Mouse (Mus musculus) neutrophil, adult 5-6 weeks (primary cell): ENCODE results near the gene Snx29. TPM values are rescaled to one million over a fixed set of nuclear protein-coding genes. Genes with fewer than 3 reads are reported as not detected.
A peak's percentile ranks its signal among the peaks of the same experiment; 100 is the strongest.

Experiments used
- ATAC-seq: fragments of 151-379, 151-347 bp; 2 replicates; pipeline ENCODE4 v1.8.0; 2017; ENCODE audit warnings: mild to moderate bottlenecking, moderate TSS enrichment; ENCODE audit not compliant: insufficient number of reproducible peaks, poor library complexity, low FRiP score, severe bottlenecking; ENCODE audit errors: extremely low read depth
- total RNA-seq: library from RNA; stranded (forward); fragments of 200-1000 nt; gene quantifications from 2 replicates; pipeline ENCODE4 v1.2.3, GENCODE M21; 2017

Snx29 gene
- total RNA-seq, 1 experiment from 2014 or later: 135 TPM

GRCm38 (mm10) chr16:11399845-11400565 lies 77.3 kb downstream of the Snx29 start:
- peak; percentile 49 for ATAC-seq

GRCm38 (mm10) chr16:11400936-11401335 lies 78.2 kb downstream of the Snx29 start:
- no peak for ATAC-seq

- no peak for ATAC-seq
Measured at GRCm38 (mm10) chr16:11405193-11405592, 82.5 kb downstream of the Snx29 start.

- no peak for ATAC-seq
Measured at GRCm38 (mm10) chr16:11406201-11406600, 83.5 kb downstream of the Snx29 start.

- no peak for ATAC-seq
Measured at GRCm38 (mm10) chr16:11406622-11407021, 83.9 kb downstream of the Snx29 start.

- no peak for ATAC-seq
Measured at GRCm38 (mm10) chr16:11407932-11408620, 85.4 kb downstream of the Snx29 start.

GRCm38 (mm10) chr16:11408726-11409125 lies 86.0 kb downstream of the Snx29 start:
- no peak for ATAC-seq

GRCm38 (mm10) chr16:11414631-11415030 lies 91.9 kb downstream of the Snx29 start:
- no peak for ATAC-seq

- ATAC-seq: peak; percentile 75; the same call in 1 of the 2 replicates
Measured at GRCm38 (mm10) chr16:11418183-11418588, 95.5 kb downstream of the Snx29 start.

GRCm38 (mm10) chr16:11420311-11421080 lies 97.8 kb downstream of the Snx29 start:
- ATAC-seq: no peak

- no peak for ATAC-seq
Measured at GRCm38 (mm10) chr16:11422165-11422564, 99.5 kb downstream of the Snx29 start.

GRCm38 (mm10) chr16:11422889-11423610 lies 100.3 kb downstream of the Snx29 start:
- ATAC-seq: no peak

GRCm38 (mm10) chr16:11423611-11424297 lies 101.0 kb downstream of the Snx29 start:
- ATAC-seq: peak; percentile 73

GRCm38 (mm10) chr16:11424568-11425145 lies 101.9 kb downstream of the Snx29 start:
- ATAC-seq: no peak

GRCm38 (mm10) chr16:11425279-11425678 lies 102.6 kb downstream of the Snx29 start:
- ATAC-seq: no peak

GRCm38 (mm10) chr16:11426810-11427537 lies 104.3 kb downstream of the Snx29 start:
- no peak for ATAC-seq

GRCm38 (mm10) chr16:11429784-11430183 lies 107.1 kb downstream of the Snx29 start:
- no peak for ATAC-seq

GRCm38 (mm10) chr16:11430520-11430919 lies 107.8 kb downstream of the Snx29 start:
- ATAC-seq: no peak
